Mouse (Mus musculus) kidney, adult 2 months (tissue): ENCODE measurements around the gene Rnf222.

Source experiments
- CTCF ChIP-seq: fragments of 200-500 bp; conservative IDR thresholded peaks from 2 replicates; pipeline ENCODE4 v1.5.1; 2011; ENCODE audit warnings: low read depth, mild to moderate bottlenecking, control low read depth, low read length, moderate library complexity, mixed read lengths; ENCODE audit not compliant: insufficient read depth, insufficient read length
- POLR2A ChIP-seq: fragments of 200-500 bp; IDR thresholded peaks from one replicate; pipeline ENCODE4 v1.6.1; 2011; ENCODE audit warnings: low read depth, low read length, control low read depth

DNA sequence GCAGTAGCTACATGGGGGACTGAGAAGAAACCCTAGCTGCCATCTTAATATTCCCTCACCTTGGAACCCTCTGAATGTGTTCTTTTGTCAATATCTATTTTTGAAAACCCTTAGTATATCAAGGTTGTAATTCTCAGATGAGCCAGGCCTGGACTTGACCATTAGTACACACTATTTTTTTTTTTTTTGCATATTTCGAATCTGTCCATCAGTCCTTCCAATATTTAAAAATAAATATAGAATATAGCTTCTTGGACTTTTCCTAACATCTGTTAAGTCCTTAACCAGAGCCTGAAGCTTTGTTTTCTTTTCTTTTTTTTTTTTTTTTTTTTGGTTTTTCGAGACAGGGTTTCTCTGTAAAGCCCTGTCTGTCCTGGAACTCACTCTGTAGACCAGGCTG lies 4.5 kb upstream of the Rnf222 start:
- TF ChIP-seq CTCF (no peak), POLR2A (no peak)
